Mouse (Mus musculus) heart, adult 2 months (tissue): Measurements from ENCODE around the gene Pcbp1.

Experiments used
- CTCF ChIP-seq: fragments of 200-600 bp; IDR thresholded peaks from 2 replicates; pipeline ENCODE4 v1.8.1; 2022; ENCODE audit warnings: antibody characterized with exemption, mild to moderate bottlenecking, moderate library complexity
- EP300 ChIP-seq: fragments of 200-500 bp; IDR thresholded peaks from 2 replicates; pipeline ENCODE4 v1.6.1; 2011; ENCODE audit warnings: low read depth, low read length, control low read depth; ENCODE audit not compliant: insufficient read depth
- POLR2A ChIP-seq: fragments of 200-500 bp; IDR thresholded peaks from 2 replicates; pipeline ENCODE4 v1.6.1; 2011; ENCODE audit warnings: mild to moderate bottlenecking, low read depth, low read length, control low read depth; ENCODE audit not compliant: insufficient read depth

- TF ChIP-seq CTCF (no peak), POLR2A (no peak), EP300 (no peak)
These were observed 44.7 kb upstream of the Pcbp1 start for GRCm38 (mm10) chr6:86570830-86571229.
